Mouse (Mus musculus) liver, embryonic 14.5 days (tissue): Measurements from ENCODE around the gene Znrf3. TPM values are rescaled to one million over a fixed set of nuclear protein-coding genes. Genes with fewer than 3 reads are reported as not detected.
A peak's percentile ranks its signal among the peaks of the same experiment; 100 is the strongest.

Experiments
- ATAC-seq: fragments of 200-750 bp; cut with Nextera tagmentation; 2 replicates; pipeline ENCODE4 v1.8.0; 2017; ENCODE audit warnings: moderate number of reproducible peaks, mild to moderate bottlenecking, moderate library complexity; ENCODE audit not compliant: insufficient read depth
- DNase-seq, 3 experiments: peaks; one replicate each; pipeline ENCODE4 v3.0.0-alpha.2; 2012 to 2013; ENCODE audit warnings: low read depth in 3 of 3, low spot score in 3 of 3
- H3K27ac ChIP-seq: fragments of 300-500 bp; sonication (generic); 2 replicates; pipeline ENCODE4 v1.5.1; 2014; ENCODE audit warnings: moderate library complexity, mild to moderate bottlenecking, control low read depth, inconsistent platforms
- H3K27me3 ChIP-seq: fragments of 300-500 bp; sonication (generic); 2 replicates; pipeline ENCODE4 v1.6.1; 2014; ENCODE audit warnings: mild to moderate bottlenecking, low read length, moderate library complexity; ENCODE audit not compliant: control insufficient read depth, insufficient read depth
- H3K36me3 ChIP-seq: fragments of 300-500 bp; sonication (generic); replicated peaks from 2 replicates; pipeline ENCODE4 v1.6.1; 2014; ENCODE audit warnings: low read depth; ENCODE audit not compliant: control insufficient read depth, insufficient read depth
- H3K4me1 ChIP-seq, 2 experiments: fragments of 200-500 bp in 1 of 2; fragments of 300-500 bp in 1 of 2; sonication (generic) in 1 of 2; replicated peaks; 2 replicates each; pipeline ENCODE4 v1.6.1; 2012 to 2014; ENCODE audit warnings: antibody characterized with exemption in 1 of 2, inconsistent platforms in 1 of 2, low read length in 1 of 2; ENCODE audit not compliant: control insufficient read depth in 2 of 2, insufficient read depth in 2 of 2
- H3K4me2 ChIP-seq: fragments of 300-500 bp; sonication (generic); 2 replicates; pipeline ENCODE4 v1.6.1; 2014; ENCODE audit warnings: low read depth, mild to moderate bottlenecking, control low read depth, moderate library complexity
- H3K4me3 ChIP-seq, 2 experiments: fragments of 200-500 bp in 1 of 2; fragments of 300-500 bp in 1 of 2; sonication (generic) in 1 of 2; 2 replicates each; pipeline ENCODE4 v1.5.1; 2012 to 2014; ENCODE audit warnings: low read depth in 2 of 2, low read length in 2 of 2, mild to moderate bottlenecking in 2 of 2, control low read depth in 1 of 2, inconsistent platforms in 1 of 2, moderate library complexity in 1 of 2; ENCODE audit not compliant: insufficient read depth in 1 of 2
- H3K9ac ChIP-seq: fragments of 300-500 bp; sonication (generic); replicated peaks from 2 replicates; pipeline ENCODE4 v1.6.1; 2014; ENCODE audit warnings: mild to moderate bottlenecking, control low read depth, moderate library complexity
- H3K9me3 ChIP-seq: fragments of 300-500 bp; sonication (generic); 2 replicates; pipeline ENCODE4 v1.6.1; 2016; ENCODE audit warnings: low read length, mixed read lengths; ENCODE audit not compliant: control insufficient read depth
- CTCF ChIP-seq: IDR thresholded peaks from 2 replicates; pipeline ENCODE4 v1.5.1; 2016; ENCODE audit warnings: antibody characterized with exemption, low read depth, control low read depth
- EP300 ChIP-seq: IDR thresholded peaks from 2 replicates; pipeline ENCODE4 v1.6.1; 2016; ENCODE audit warnings: antibody characterized with exemption, low read depth
- WGBS: fragments of 180-500 bp; shearing (Covaris S2); extraction: QIAGEN DNeasy Blood & Tissue Kit; methylation state at CpG from one replicate; pipeline ENCODE4 v1.1.7; 2014; ENCODE audit not compliant: insufficient replicate concordance; 5-methylcytosine and 5-hydroxymethylcytosine counted together
- polyA plus RNA-seq, 2 experiments: library from polyadenylated mRNA; depleted of rRNA in 1 of 2; stranded (reverse) in 1 of 2; unstranded in 1 of 2; fragments of >200 nt; fragmentation: Nextera tagmentation in 1 of 2; extraction: Ambion mirVana in 1 of 2; gene quantifications; 2 replicates each; pipeline versions ENCODE4 v1.2.1 to v1.2.3; 2012 to 2014

Gene Znrf3
- polyA plus RNA-seq, 2 experiments = 1.4 to 2.4 TPM

- no peak overlapping the region for H3K4me3 ChIP-seq
- WGBS = 6% methylated on average over 5 of the region's 5 CpGs
- H3K9ac ChIP-seq = no peak overlapping the region
- H3K27ac ChIP-seq = no peak overlapping the region
- H3K9me3 ChIP-seq = no peaks in the 10 kb centered on the region
- no peaks in the 10 kb centered on the region for H3K27me3 ChIP-seq
- no peak for TF ChIP-seq EP300
- TF ChIP-seq CTCF = peak; percentile 76
- ATAC-seq = no peak
- H3K36me3 ChIP-seq = no peaks in the 10 kb centered on the region
- peak in 2 of 3 experiments; percentile 43 to 46 for DNase-seq
- H3K4me2 ChIP-seq = no peak overlapping the region
- H3K4me1 ChIP-seq = no peaks in the 10 kb centered on the region
These were observed 29.5 kb upstream of the Znrf3 start for GRCm38 (mm10) chr11:5474130-5474529.

DNA sequence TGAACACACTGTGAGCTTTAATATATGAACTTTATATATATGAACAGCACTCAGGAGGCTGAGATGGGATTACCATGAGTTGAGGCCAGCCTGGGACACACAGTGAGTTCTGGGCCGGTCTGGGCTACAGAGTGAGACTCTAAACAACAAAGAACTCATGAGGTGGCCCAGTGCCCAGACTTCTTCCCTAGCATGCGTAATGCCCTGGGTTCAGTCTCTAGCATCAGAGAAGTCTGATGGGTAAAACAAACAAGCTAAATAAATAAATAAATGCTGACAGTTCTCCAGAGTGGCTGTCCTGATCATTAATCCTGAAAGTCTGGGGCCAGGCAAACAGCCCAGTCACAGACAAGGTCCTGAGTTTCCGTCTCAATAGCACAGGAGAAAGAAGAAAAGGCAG is 25.4 kb upstream of the Znrf3 start:
- WGBS = 67% methylated on average over 3 of the region's 3 CpGs
- DNase-seq (no peak), ATAC-seq (no peak)
- Histone ChIP-seq H3K36me3 (no peaks in the 10 kb centered on the region), H3K27ac (no peak overlapping the region), H3K9me3 (no peaks in the 10 kb centered on the region), H3K9ac (no peak overlapping the region), H3K4me1 (no peaks in the 10 kb centered on the region), H3K27me3 (no peaks in the 10 kb centered on the region), H3K4me3 (no peak overlapping the region), H3K4me2 (no peak overlapping the region)
- TF ChIP-seq EP300 = no peak
- no peak for TF ChIP-seq CTCF

DNA sequence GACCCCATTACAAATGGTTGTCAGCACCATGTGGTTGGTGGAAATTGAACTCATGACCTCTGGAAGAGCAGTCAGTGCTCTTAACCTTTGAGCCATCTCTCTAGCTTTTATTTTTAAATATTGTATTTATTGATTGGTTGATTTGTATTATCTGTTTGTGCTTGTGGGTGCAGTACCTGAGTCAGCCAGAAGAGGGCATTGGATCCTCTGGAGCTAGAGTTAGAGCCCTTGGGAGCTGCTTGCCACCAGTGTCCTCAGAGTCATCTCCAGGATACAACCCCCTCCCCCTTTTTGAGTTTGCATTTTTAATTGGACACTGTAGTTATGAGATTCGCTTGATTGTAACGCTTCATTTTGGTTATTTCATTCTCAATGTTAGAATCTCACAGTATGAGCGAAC is 24.4 kb upstream of the Znrf3 start:
- Histone ChIP-seq H3K36me3 (no peaks in the 10 kb centered on the region), H3K27me3 (no peaks in the 10 kb centered on the region), H3K4me2 (no peak overlapping the region), H3K9me3 (no peaks in the 10 kb centered on the region), H3K4me1 (no peaks in the 10 kb centered on the region), H3K4me3 (no peak overlapping the region), H3K27ac (no peak overlapping the region), H3K9ac (no peak overlapping the region)
- no peak for DNase-seq
- TF ChIP-seq CTCF = peak; percentile 77
- TF ChIP-seq EP300 = no peak
- WGBS = 76% methylated on average over 3 of the region's 3 CpGs
- ATAC-seq = no peak

- H3K36me3 ChIP-seq = no peaks in the 10 kb centered on the region
- H3K9ac ChIP-seq = no peak overlapping the region
- H3K4me2 ChIP-seq = no peak overlapping the region
- no peak overlapping the region for H3K4me3 ChIP-seq
- WGBS = 46% methylated on average over 2 of the region's 2 CpGs
- no peaks in the 10 kb centered on the region for H3K27me3 ChIP-seq
- no peak for DNase-seq
- H3K4me1 ChIP-seq = no peaks in the 10 kb centered on the region
- ATAC-seq = no peak
- no peak overlapping the region for H3K27ac ChIP-seq
- no peaks in the 10 kb centered on the region for H3K9me3 ChIP-seq
- no peak for TF ChIP-seq CTCF
- no peak for TF ChIP-seq EP300
These were observed 23.8 kb upstream of the Znrf3 start for GRCm38 (mm10) chr11:5468471-5468870.

DNA sequence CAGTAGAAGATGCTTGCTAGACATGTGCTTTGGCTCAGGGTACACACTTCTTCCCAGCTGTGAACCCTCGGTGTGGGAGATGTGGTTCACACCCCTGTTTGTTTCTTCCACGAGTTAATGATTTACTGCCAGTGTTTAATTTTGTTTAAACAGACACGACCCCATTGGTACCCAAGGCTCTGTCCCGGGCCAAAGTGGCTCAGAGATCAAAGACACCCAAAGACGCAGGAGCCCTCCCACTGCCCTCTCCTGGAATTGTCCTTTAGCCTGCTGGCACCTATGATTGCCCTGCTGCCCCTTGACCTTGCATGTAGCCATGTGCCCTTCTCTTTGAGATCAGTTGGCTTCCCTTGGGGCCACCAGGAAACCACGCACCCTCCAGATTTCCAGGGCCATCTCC is 7.3 kb upstream of the Znrf3 start:
- 44% methylated on average over 6 of the region's 6 CpGs for WGBS
- no peaks in the 10 kb centered on the region for H3K36me3 ChIP-seq
- peak; percentile 33; the same call in 1 of the 2 replicates for ATAC-seq
- no peak overlapping the region for H3K4me3 ChIP-seq
- peaks cover 0 to 7% of the 10 kb centered on the region in 2 experiments; a peak in 1 of 4 replicates for H3K4me1 ChIP-seq
- H3K4me2 ChIP-seq = no peak overlapping the region
- no peaks in the 10 kb centered on the region for H3K9me3 ChIP-seq
- no peak overlapping the region for H3K27ac ChIP-seq
- no peak for DNase-seq
- TF ChIP-seq EP300 (no peak), CTCF (no peak)
- H3K9ac ChIP-seq = no peak overlapping the region
- no peaks in the 10 kb centered on the region; the same call in 1 of the 2 replicates for H3K27me3 ChIP-seq
